Mouse (Mus musculus) layer of hippocampus, adult 9-11 months (tissue): ENCODE measurements at regions not wholly inside any gene's neighbourhood (a gene's known extent, or its start where the extent isn't known, plus 50 kb on each side); places are given as distances from the start of the nearest gene placed in this dataset.
"Not testable (repeated sequence)": the region's sequence is repeated elsewhere in the genome, so short reads cannot be mapped to it uniquely, and the experiment has no call there.

Experiments
- DNase-seq: peaks from one replicate; pipeline ENCODE4 v3.0.0; 2022

GRCm38 (mm10) chr4:105844675-105845466 is 55.2 kb downstream of the Gm12728 start:
- no peak for DNase-seq

DNA sequence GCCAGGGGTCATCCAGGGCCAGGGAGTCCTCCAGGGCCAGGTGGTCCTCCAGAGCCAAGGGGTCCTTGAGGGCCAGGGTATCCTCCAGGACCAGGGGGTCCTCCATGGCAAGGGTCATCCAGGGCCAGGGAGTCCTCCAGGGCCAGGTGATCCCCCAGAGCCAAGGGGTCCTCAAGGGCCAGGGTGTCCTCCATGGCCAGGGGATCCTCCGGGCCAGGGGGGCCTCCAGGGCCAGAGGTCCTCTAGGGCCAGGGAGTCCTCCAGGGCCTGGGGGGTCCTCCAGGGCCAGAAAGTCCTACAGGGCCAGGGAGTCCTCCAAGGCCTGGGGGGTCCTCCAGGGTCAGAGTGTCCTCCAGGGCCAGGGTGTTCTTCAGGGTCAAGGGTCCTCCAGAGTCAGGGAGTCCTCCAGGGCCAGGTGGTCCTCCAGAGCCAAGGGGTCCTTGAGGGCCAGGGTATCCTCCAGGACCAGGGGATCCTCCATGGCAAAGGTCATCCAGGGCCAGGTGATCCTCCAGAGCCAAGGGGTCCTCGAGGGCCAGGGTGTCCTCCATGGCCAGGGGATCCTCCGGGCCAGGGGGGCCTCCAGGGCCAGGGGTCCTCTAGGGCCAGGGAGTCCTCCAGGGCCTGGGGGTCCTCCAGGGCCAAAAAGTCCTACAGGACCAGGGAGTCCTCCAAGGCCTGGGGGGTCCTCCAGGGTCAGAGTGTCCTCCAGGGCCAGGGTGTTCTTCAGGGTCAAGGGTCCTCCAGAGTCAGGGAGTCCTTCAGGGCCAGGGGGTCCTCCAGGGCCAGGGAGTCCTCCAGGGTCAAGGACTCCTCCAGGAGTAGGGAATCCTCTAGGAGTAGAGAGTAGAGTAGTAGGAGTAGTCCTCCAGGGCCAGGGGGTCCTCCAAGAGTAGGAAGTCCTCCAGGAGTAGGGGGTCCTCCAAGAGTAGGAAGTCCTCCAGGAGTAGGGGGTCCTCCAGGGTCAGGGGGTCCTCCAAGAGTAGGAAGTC is 56.6 kb downstream of the Gm12728 start:
- not testable (repeated sequence) for DNase-seq

DNA sequence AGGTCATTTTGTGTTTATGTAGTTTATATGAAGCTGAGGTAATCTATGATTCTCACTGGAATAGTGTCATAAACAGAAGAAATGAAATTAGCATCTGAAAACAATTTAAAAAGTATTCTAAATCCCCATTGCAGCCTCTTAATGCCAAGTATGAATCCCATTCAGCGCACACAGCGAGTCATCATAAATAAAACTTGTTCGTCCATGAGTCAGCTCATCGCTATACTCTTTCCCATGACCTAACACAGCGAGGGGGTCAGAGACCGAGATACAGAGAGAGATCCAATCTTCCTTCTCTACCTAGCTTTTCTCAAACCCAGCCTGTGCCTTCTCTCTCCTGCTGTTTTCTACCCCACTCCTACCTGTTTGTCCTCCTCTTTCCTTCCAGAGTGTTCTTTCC is 63.4 kb downstream of the Gm12728 start:
- DNase-seq, result no peak

GRCm38 (mm10) chr4:105859052-105859864 is 69.6 kb downstream of the Gm12728 start:
- DNase-seq, result no peak

DNA sequence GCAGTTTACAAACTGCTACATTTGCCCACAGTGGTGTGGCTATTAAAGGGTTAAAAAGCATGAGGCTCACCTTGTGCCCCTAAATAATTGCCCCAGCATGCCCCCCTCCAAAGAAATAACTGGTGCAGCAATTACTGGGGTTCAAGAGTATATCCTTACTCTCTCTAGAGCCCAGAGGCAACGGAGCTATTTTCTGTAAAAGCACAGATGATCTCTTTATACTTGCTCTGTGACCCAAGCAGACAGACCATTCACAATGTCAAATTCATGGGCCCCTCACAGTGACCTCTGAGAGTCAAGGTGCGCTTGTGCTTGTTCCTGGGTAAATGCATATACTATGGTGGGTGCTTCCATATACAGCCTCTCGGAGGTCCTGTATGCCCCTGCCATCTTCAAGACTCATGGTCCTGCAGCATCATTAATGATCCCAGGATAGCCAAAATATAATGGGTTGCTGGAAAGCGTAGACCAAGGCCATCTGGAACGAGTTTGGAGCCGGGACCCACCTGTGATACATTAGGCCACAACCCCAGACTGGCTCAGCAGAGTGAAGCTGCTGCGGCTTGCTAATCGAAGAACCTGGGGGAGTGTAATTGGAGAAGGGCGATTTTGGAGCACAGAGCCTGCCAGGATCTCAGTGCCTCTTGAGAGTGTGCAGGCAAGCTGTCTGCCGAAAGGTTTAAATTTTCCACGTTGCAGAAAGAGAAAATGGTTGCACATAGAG is 71.4 kb downstream of the Gm12728 start:
- no peak for DNase-seq

GRCm38 (mm10) chr4:105861654-105862037 is 72.0 kb downstream of the Gm12728 start:
- no peak for DNase-seq

- no peak for DNase-seq
These were observed 80.8 kb downstream of the Gm12728 start for GRCm38 (mm10) chr4:105870512-105870911.

GRCm38 (mm10) chr4:105877246-105877645 is 87.6 kb downstream of the Gm12728 start:
- DNase-seq, result no peak

- DNase-seq, result no peak
These were observed 90.2 kb downstream of the Gm12728 start for GRCm38 (mm10) chr4:105879891-105880290.

DNA sequence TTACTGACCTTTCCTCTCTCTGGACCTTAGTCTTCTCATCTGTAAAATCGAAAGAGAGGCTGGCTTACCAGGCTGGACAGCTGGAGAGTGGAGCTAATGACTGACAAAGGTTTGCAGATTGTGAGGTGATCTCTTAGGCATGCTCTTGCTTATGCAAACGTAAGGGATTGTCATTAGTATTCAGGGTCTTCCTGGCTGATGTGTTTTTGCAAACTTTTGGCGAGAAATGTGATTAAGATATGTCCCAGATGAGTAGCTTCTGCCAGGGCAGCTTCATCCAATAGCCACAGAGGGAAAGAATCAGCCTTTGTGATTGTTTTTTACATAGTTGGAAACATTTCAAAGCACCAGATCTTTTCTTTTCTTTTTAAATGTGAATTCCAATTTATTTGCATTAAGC is 95.1 kb downstream of the Gm12728 start:
- DNase-seq, result no peak

DNA sequence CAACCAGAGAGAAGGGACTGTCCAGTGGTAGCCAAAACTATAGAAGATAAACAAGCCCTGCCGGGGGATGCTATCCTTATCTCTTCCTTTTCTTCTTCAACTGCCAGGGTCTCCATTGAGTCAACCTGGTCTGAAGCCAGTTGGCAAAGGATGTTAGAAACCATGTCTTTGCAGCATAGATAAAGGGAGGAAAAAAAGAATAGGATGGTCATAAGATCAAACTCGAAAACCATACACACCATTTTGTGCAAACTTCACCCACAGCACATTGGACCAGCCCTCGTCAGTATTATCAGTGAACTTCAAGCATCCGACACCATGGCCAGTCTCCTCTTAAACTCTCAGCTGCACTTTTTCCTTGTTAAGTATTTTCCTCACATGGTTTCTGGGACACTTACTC is 101.8 kb downstream of the Gm12728 start:
- no peak for DNase-seq

DNA sequence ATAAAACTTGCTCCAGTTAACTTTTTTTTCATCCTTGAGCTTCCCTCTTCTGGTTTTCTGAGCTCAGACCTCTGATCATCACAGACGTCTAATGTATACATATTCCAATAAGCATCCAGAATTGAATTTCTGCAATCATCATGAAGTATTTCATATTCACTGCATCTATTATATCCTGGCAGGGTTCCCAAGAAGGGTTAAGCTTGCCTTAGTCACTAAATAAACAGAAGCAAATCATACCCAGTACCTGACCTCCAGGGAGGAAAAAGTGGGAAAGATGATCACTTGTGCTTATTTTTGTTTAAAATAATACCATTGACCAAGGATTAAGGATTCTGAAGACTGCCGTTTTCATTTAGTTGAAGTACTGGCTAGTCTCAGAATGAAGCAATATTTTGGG is 102.4 kb downstream of the Gm12728 start:
- DNase-seq, result no peak

DNA sequence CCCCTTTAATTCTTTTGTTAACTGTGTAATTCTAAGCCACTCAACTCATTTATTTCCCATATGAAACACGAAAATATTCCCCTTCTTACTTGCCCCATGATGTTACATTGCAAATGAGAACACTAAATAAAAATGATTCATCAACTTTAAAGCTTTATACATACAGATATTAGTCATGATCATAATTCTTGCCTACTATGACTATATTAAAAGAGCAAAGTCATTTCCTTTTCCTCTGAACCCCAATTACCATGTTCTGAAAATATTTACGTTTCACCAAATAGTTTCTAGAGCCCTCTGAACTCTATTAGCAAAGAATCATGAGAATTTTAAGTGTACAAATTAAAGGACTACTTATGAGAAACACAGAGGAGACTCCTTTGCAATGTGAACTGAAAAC is 105.4 kb downstream of the Gm12728 start:
- no peak for DNase-seq

- DNase-seq, result no peak
These were observed 108.6 kb downstream of the Gm12728 start for GRCm38 (mm10) chr4:105898054-105898847.

DNA sequence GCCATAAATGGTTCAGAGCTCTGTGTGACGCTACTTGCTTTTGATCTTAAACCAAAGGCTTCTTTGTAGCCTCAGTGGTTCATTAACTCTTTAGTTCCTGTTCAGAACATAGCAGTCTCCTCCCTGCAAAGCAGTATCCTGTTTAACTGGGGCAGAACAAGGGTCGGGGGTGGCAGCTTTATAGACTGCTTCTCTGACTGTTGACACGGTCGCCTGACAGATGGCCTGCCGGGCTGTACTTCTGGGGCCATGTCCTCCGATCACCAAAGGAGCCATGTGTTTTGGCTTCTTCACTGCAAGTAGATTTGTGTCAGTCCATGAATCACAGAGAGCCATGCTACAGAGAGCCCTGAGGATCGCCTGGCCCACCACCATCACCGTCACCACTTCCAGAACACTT is 115.2 kb downstream of the Gm12728 start:
- DNase-seq, result no peak

- DNase-seq, result no peak
These were observed 116.7 kb downstream of the Gm12728 start for GRCm38 (mm10) chr4:105906411-105906810.

- DNase-seq, result no peak
These were observed 117.9 kb downstream of the Gm12728 start for GRCm38 (mm10) chr4:105907611-105908010.

DNA sequence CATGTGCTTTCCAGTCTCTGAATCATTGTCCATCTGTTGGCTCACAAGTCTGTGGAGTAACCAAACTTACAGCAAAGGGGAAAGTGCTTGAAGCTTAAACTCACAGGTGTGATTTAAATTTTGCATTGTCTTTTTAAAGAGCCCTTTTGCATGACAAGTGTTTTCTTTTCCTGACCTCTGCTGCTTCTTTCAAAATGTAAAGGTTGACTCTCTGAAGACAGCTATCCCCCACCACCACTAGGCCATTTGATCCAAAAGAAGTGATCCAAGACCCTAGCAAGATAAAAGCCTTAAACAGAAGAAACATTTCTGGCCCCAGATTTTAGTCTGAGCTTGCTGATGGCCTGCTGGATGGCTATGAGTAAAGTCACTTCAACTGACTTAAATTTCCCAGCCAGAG is 118.6 kb downstream of the Gm12728 start:
- no peak for DNase-seq

GRCm38 (mm10) chr4:105909272-105909671 is 119.6 kb downstream of the Gm12728 start:
- no peak for DNase-seq

- no peak for DNase-seq
These were observed 121.0 kb downstream of the Gm12728 start for GRCm38 (mm10) chr4:105910666-105911065.

GRCm38 (mm10) chr4:105911678-105912077 is 122.0 kb downstream of the Gm12728 start:
- DNase-seq, result no peak
